Mouse (Mus musculus) embryo, embryonic 11 days (tissue): Measurements from ENCODE around the gene Cmah.

ENCODE experiments used
- DNase-seq: peaks from one replicate; pipeline ENCODE4 v3.0.0-alpha.2; 2015

Cmah gene

GRCm38 (mm10) chr13:24419560-24420250, 92.5 kb downstream of the Cmah start:
- DNase-seq, result no peak

DNA sequence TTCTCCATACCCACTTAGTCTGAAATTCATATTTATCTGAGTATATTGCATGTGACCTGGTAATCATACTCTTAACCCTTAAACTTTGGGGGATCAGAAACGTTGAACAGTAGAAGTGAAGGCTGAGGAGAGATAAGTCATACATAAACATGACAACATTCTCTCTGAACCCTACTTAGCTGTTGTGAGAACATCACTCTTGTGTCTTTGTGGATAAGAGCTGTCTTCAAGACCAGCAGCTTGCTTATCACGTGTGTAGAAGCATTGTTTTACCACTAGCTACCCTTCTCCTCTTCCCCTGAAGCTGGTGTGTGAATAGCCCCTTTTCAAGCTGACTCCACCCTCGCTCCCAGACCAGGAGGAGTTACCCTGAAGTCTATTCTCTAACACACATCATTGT, 94.8 kb downstream of the Cmah start:
- DNase-seq, result no peak

GRCm38 (mm10) chr13:24430215-24430614, 103.0 kb downstream of the Cmah start:
- DNase-seq, result no peak

- DNase-seq, result no peak
Observed at GRCm38 (mm10) chr13:24431593-24431992, 104.4 kb downstream of the Cmah start.

GRCm38 (mm10) chr13:24442272-24442671, 115.1 kb downstream of the Cmah start:
- DNase-seq, result peak; percentile 51

DNA sequence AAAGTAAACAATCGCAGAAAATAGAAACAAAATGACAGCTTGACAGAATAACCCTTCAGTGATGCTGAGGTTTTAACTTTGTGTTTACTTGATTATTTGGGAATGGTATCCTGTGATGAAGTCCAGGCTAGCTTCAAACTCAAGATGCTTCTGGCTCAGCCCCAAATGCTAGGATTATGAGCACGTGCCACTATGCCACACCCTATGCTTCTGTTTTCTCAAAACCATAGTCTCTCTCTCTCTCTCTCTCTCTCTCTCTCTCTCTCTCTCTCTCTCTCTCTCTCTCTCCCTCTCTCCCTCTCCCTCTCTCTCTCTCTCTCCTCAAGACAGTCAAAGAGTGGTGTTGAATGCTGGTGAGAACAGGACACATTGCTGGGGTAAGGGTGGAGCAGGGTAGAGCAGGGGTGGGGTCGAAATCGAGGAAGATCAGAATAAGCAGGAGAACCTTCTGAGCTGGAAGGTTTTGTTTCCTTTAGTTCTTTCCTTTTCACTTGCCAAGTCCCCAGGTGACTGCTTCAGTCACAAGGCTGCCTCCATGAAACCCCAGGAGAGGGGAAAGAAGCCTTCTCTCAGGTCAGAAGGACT, 116.7 kb downstream of the Cmah start:
- no peak for DNase-seq

GRCm38 (mm10) chr13:24444709-24445108, 117.5 kb downstream of the Cmah start:
- no peak for DNase-seq

DNA sequence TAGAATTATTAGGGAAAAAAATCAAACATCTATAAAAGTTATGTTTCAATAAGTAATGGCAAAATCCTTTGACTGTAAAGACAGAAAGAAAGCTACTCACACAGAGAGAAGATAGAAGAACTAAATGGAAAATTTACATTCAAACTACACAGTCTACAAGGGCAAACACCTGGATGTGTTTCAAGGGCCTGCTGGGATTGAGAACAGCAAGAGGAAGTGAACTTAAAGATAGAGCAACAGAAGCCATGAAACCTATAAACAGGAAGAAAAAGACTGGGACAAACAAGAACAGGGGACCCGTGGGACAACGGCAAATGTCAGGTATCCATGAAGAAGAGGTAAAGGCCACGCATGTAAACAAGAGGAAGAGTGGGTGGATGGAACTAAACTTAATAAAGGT, 118.0 kb downstream of the Cmah start:
- no peak for DNase-seq

DNA sequence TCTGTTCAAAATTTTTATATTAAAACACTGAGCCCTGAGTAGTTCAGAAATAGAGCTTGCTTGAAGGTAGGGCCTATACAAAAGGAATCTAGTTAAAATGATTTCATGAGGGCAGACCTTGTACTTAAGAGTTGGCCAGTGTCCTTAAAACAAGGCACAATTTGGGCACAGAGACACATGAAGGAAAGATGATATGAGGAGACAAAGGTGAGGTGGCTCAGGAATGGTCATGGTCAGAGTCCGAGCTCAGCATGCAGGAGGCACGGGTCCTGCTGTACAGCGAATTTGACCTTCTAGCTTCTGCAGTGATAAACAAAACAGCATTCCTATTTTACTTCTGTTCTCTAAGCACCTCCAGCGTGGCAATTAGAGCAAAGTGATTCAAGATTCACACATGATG, 118.9 kb downstream of the Cmah start:
- DNase-seq, result no peak

DNA sequence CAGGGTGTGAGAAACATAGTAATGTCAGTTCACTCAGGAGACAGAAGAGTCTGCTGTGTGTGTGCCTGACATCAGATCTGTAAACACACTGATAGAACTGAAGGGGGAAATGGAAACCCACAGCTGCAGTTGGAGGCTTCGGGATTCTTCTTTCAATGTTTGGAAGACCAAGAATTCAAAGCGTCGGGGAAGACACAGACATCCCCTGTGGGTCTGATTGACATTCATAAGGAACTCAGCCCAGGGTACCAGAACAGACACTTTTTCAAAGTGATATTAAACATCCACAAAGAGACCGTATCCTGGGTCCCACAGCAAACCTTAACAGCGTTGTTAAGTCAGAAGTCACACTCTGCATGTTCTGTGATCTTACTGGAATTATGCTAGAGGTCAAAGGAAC, 119.8 kb downstream of the Cmah start:
- DNase-seq, result peak; percentile 18

GRCm38 (mm10) chr13:24448578-24448977, 121.4 kb downstream of the Cmah start:
- no peak for DNase-seq

DNA sequence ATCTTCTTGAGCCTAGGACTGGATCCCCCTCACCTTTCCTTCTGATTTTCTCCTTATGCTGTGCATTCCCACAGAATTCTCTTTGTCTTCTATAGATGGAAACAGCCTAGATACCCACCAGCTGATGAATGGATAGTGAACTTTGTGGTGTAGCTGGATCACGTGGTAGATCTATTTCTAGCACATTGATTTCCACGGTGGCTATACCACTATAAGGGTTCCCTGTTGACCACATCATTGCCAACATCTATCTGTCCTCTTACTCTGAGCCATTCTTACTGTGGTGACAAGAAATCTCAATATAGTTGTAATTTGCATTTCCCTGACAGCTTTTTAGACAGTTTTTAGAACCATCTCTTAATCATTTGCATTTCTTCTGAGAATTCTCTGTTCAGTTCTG, 124.3 kb downstream of the Cmah start:
- DNase-seq, result no peak

- no peak for DNase-seq
Observed at GRCm38 (mm10) chr13:24453737-24454136, 126.5 kb downstream of the Cmah start.

DNA sequence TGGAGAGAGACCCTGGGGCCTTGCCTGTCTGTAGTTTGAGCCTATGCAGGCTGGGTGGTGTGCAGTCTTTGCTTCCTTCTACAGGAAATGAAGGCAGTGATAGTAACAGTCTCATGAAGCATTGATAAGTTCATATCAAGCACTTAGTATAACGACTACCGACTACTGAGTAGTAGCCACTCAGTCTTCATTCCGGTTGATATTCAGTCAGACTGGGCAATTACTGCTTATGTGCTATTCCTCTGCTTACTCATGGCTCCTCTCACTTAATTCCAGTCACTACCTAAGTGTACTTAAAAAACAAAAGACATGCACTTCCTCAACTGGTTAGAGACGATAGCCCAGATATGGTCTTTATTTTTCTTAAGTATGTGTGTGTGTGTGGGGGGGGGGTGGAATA, 129.2 kb downstream of the Cmah start:
- DNase-seq, result no peak

- DNase-seq, result no peak
Observed at GRCm38 (mm10) chr13:24460517-24460916, 133.3 kb downstream of the Cmah start.

DNA sequence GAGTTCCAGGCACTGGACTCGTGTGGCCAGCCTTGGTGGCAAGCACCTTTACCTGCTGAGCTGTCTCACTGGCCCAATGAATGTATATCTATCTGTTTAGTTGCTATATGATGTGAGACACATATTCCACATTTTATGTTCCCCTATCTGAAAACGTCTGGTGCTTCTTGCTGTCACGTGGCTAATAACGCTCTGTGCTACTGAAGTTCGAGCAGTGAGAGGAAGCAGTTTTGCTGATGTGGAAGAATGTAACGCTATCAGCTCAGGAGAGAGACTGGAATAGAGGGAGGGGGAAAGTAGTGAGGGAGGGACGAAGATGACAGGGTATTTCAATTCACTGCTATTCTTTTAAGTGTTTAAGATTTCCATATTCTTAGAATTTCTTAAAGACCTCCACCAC, 136.6 kb downstream of the Cmah start:
- no peak for DNase-seq

DNA sequence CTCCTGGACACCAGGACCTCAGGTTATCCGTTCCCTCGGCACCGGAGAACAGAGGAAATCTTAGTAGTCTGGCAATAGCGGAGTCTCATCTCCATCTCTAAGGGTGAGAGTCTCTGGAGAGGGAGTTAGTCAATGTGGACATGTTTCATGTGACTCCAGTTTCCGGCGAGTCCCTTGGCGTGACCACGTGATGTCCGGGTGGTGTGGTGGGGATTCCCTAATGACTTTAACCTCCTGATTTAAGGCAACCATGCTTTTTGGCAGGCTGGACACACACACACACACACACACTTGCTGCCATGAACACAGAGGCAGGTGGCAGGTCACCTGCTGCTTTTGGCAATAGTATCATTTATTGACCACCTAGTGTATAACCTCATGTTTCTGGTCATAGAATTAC, 138.8 kb downstream of the Cmah start:
- no peak for DNase-seq

- no peak for DNase-seq
Observed at GRCm38 (mm10) chr13:24467806-24468205, 140.6 kb downstream of the Cmah start.

GRCm38 (mm10) chr13:24477564-24477963, 150.4 kb downstream of the Cmah start:
- no peak for DNase-seq

DNA sequence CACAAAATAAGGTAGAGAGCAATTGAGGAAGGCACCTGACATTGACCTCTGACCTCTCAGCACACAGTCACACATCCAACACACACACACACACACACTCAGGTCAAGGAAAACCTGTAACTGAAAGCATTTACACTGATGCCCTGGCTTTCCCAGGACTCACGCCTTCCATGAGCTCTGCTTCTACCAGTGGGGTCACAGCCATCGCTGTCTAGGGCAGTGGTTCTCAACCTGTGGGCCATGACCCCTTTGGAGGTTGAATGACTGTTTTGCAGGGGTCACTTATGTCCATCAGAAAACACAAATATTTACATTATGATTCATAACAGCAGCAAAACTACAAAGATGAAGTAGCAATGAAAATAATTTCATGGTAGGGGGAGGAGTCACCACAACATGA, 152.3 kb downstream of the Cmah start:
- no peak for DNase-seq

DNA sequence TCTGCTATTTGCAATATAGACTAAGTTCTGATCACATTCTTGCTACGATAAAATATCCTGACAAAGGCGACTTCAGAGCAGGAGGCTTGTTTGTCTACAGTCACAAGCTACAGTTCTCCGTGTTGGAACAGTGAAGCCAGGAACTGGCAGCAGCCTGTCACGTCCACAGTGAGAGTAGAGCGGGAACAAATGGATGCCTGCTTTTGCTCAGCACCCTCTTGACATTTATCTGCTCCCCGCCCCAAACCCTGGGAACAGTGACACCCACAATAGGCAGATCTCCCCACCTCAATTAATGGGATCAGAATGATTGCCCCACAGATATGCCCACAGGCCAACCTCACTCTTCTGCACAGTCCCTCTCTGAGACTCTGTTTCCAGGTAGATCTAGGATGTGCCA, 153.6 kb downstream of the Cmah start:
- no peak for DNase-seq

GRCm38 (mm10) chr13:24481615-24482295, 154.6 kb downstream of the Cmah start:
- DNase-seq, result peak; percentile 77

DNA sequence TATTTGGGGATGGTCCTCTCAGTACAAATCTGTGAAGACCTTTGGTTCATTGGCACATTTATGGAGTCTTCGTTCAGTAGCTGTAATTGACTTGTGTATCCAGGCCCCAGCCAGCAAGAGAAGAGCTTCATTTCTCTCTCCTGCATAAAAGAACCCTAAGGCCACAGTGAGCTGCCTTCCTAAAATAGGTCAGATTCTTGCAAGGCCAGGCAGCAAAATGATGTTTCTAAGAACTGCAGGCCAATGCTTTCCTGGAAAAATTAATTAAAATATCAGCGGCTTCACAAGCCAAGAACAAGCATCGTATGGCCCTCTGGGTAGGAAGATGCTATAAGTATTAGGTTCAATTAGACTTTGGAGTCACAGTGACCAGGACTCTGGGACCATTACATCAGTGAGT, 156.5 kb downstream of the Cmah start:
- no peak for DNase-seq

GRCm38 (mm10) chr13:24484811-24485210, 157.6 kb downstream of the Cmah start:
- DNase-seq, result no peak

- DNase-seq, result no peak
Observed at GRCm38 (mm10) chr13:24485964-24486363, 158.8 kb downstream of the Cmah start.
